Mouse (Mus musculus): ENCODE data around the gene Olfr395. TPM values are rescaled to one million over a fixed set of nuclear protein-coding genes. Genes with fewer than 3 reads are reported as not detected.
"Not testable (repeated sequence)": the region's sequence is repeated elsewhere in the genome, so short reads cannot be mapped to it uniquely, and the experiment has no call there.

Gene Olfr395
- total RNA-seq (2021), result not detected in 2 replicates
- long read RNA-seq, experiment 1, result 0 reads
- long read RNA-seq, experiment 2, result 0 reads

- not testable (repeated sequence) for DNase-seq
Measured at GRCm38 (mm10) chr11:73909199-73909598, at the start of gene Olfr395. TSS of gene Olfr395 (minus strand) at chr11:73909299.

DNA sequence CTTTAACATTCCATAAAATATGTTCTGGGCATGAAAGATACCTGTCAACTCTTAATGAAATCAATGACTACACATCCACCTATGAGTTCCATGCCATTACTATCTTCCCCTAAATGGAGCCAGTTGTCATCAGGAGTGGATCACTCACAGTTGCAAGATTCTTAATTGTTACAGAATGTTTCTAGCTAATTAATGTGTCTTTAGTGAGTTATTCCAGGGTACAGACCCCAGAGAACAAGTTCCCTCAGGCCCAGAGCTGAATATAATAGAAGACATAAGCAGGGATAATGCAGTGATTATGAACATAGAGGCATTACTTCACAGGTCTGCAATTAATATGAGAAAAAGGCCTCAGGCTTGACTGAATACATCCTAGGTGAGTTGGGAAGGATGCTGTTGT, 27.3 kb upstream of the Olfr395 start, which contains the start of gene Olfr23:
Olfr23 (plus strand) TSS at position 301 of the 400 bp plus-strand sequence.
- DNase-seq, result no peak

DNA sequence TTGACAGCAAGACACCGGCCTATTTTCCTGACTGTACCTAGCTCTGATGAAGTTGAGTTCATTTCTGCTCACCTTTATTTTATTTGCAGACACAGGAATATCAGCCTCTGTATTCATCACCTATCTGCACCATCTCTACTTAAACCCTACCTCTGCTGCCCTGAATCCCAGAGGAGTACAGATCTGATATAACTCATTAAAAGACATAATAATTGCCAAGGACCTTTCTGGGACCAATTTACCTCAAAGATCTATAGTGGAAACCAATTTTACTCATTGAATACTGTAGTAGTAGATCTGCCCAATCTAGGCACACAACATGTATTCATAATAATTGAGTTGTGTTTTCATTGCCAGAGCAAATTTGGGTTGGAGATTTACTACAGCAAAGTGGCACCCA, 18.4 kb downstream of the Olfr395 start, which contains the start of gene Olfr394:
Olfr394 (minus strand) TSS at position 101 of the 400 bp plus-strand sequence.
- no peak for DNase-seq

Other genes with a start within 250 kb of the Olfr395 start
- not detected in 2 replicates for gene Zfp735, start 220.5 kb downstream of the Olfr395 start, total RNA-seq (2021)
- gene Olfr389, start 128.6 kb downstream of the Olfr395 start, total RNA-seq (2021), result not detected in 2 replicates
- gene Olfr390, start 126.3 kb downstream of the Olfr395 start, total RNA-seq (2021), result not detected in 2 replicates
- gene Olfr391-ps, start 106.2 kb downstream of the Olfr395 start, total RNA-seq (2021), result not detected in 2 replicates
- gene Olfr392, start 92.2 kb downstream of the Olfr395 start, total RNA-seq (2021), result not detected in 2 replicates
- not detected in 2 replicates for gene Olfr393, start 57.8 kb downstream of the Olfr395 start, total RNA-seq (2021)
- gene Olfr394, start 18.5 kb downstream of the Olfr395 start, total RNA-seq (2021), result not detected in 2 replicates
- gene Olfr23, start 27.4 kb upstream of the Olfr395 start, total RNA-seq (2021), result not detected in 2 replicates
- not detected in 2 replicates for gene Olfr397, start 51.5 kb upstream of the Olfr395 start, total RNA-seq (2021)
- not detected in 2 replicates for gene Olfr398, start 81.1 kb upstream of the Olfr395 start, total RNA-seq (2021)
- not detected in 2 replicates for gene Olfr139, start 147.3 kb upstream of the Olfr395 start, total RNA-seq (2021)
- not detected in 2 replicates for gene Olfr399, start 147.3 kb upstream of the Olfr395 start, total RNA-seq (2021)
- not detected in 2 replicates for gene Zfp616, start 160.7 kb upstream of the Olfr395 start, total RNA-seq (2021)
- gene Olfr401, start 204.4 kb upstream of the Olfr395 start, total RNA-seq (2021), result not detected in 2 replicates
- not detected in 2 replicates for gene Olfr402, start 244.2 kb upstream of the Olfr395 start, total RNA-seq (2021)